Mouse (Mus musculus) forebrain, embryonic 15.5 days (tissue): ENCODE results near the gene Diexf. TPM values are rescaled to one million over a fixed set of nuclear protein-coding genes. Genes with fewer than 3 reads are reported as not detected.
A peak's percentile ranks its signal among the peaks of the same experiment; 100 is the strongest.

Experiments used
- ATAC-seq: fragments of 200-750 bp; cut with Nextera tagmentation; replicated peaks from 2 replicates; pipeline ENCODE4 v1.8.0; 2017; ENCODE audit warnings: mild to moderate bottlenecking, moderate TSS enrichment, moderate library complexity
- H3K27ac ChIP-seq: fragments of 300-500 bp; sonication (generic); replicated peaks from 2 replicates; pipeline ENCODE4 v1.5.1; 2015; ENCODE audit warnings: mild to moderate bottlenecking, inconsistent platforms
- H3K27me3 ChIP-seq: fragments of 300-500 bp; sonication (generic); 2 replicates; pipeline ENCODE4 v1.6.1; 2015; ENCODE audit warnings: inconsistent platforms
- H3K36me3 ChIP-seq: fragments of 300-500 bp; sonication (generic); 2 replicates; pipeline ENCODE4 v1.6.1; 2015; ENCODE audit warnings: mild to moderate bottlenecking, inconsistent platforms
- H3K4me1 ChIP-seq: fragments of 300-500 bp; sonication (generic); 2 replicates; pipeline ENCODE4 v1.6.1; 2015; ENCODE audit warnings: inconsistent platforms
- H3K4me2 ChIP-seq: fragments of 300-500 bp; sonication (generic); replicated peaks from 2 replicates; pipeline ENCODE4 v1.6.1; 2015; ENCODE audit warnings: mild to moderate bottlenecking, inconsistent platforms
- H3K4me3 ChIP-seq: fragments of 300-500 bp; sonication (generic); 2 replicates; pipeline ENCODE4 v1.5.1; 2015; ENCODE audit warnings: mild to moderate bottlenecking, inconsistent platforms
- H3K9ac ChIP-seq: fragments of 300-500 bp; sonication (generic); replicated peaks from 2 replicates; pipeline ENCODE4 v1.6.1; 2015; ENCODE audit warnings: mild to moderate bottlenecking, inconsistent platforms
- H3K9me3 ChIP-seq: fragments of 300-500 bp; sonication (generic); 2 replicates; pipeline ENCODE4 v1.6.1; 2016; ENCODE audit warnings: inconsistent platforms
- WGBS: fragments of 180-500 bp; shearing (Covaris S2); methylation state at CpG from one replicate; pipeline ENCODE4 v1.1.7; 2015; ENCODE audit warnings: mixed read lengths; 5-methylcytosine and 5-hydroxymethylcytosine counted together
- polyA plus RNA-seq: library from polyadenylated mRNA; unstranded; fragments of >200 nt; fragmentation: Nextera tagmentation; extraction: Ambion mirVana; gene quantifications from 2 replicates; pipeline ENCODE4 v1.2.1, GENCODE M21; 2015

Gene Diexf
- polyA plus RNA-seq, result 11.2 and 11.5 TPM in 2 replicates

- H3K4me1 ChIP-seq, result peaks cover 17% of the 10 kb centered on the region
- peak within 1 kb of the TSS; percentile 86 for H3K4me3 ChIP-seq
- under 1% methylated on average over 61 of the region's 61 CpGs for WGBS
- H3K36me3 ChIP-seq, result peaks cover 21% of the 10 kb centered on the region
- no peaks in the 10 kb centered on the region for H3K27me3 ChIP-seq
- no peaks in the 10 kb centered on the region for H3K9me3 ChIP-seq
- H3K4me2 ChIP-seq, result peak within 1 kb of the TSS; percentile 51
- ATAC-seq, result peak; percentile 94
- peak within 1 kb of the TSS; percentile 73 for H3K27ac ChIP-seq
- H3K9ac ChIP-seq, result peak within 1 kb of the TSS; percentile 73
Observed at GRCm38 (mm10) chr1:193129786-193130455, at the start of gene Diexf. Gene Diexf, minus strand, starts transcription at chr1:193130272.

- Histone ChIP-seq H3K9me3 (no peaks in the 10 kb centered on the region), H3K36me3 (no peaks in the 10 kb centered on the region), H3K4me1 (peaks cover 37% of the 10 kb centered on the region), H3K27ac (no peak overlapping the region), H3K27me3 (no peaks in the 10 kb centered on the region), H3K9ac (peak overlapping the region; percentile 77; the same call in 1 of the 2 replicates), H3K4me3 (peak overlapping the region; percentile 60), H3K4me2 (peak overlapping the region; percentile 94)
- no peak for ATAC-seq
- 92% methylated on average over 13 of the region's 13 CpGs for WGBS
Observed at GRCm38 (mm10) chr1:193174143-193174733, 44.2 kb upstream of the Diexf start.

- Histone ChIP-seq H3K9me3 (no peaks in the 10 kb centered on the region), H3K27ac (peak overlapping the region; percentile 83)
- no peak for ATAC-seq
Observed at GRCm38 (mm10) chr1:193173810-193174129, 43.7 kb upstream of the Diexf start.

GRCm38 (mm10) chr1:193172991-193173809 is 43.1 kb upstream of the Diexf start:
- Histone ChIP-seq H3K4me1 (peaks cover 37% of the 10 kb centered on the region), H3K36me3 (no peaks in the 10 kb centered on the region)

More at GRCm38 (mm10) chr1:193173810-193174129, 43.7 kb upstream of the Diexf start:
- peak overlapping the region; percentile 77 for H3K9ac ChIP-seq
- WGBS, result 22% methylated on average over 9 of the region's 9 CpGs
- H3K4me1 ChIP-seq, result peaks cover 37% of the 10 kb centered on the region
- no peaks in the 10 kb centered on the region for H3K36me3 ChIP-seq
- peak overlapping the region; percentile 94 for H3K4me2 ChIP-seq
- peak overlapping the region; percentile 60 for H3K4me3 ChIP-seq
- H3K27me3 ChIP-seq, result no peaks in the 10 kb centered on the region

GRCm38 (mm10) chr1:193169856-193170255 is 39.8 kb upstream of the Diexf start:
- 58% methylated on average over 2 of the region's 2 CpGs for WGBS
- Histone ChIP-seq H3K4me3 (no peak overlapping the region), H3K9me3 (no peaks in the 10 kb centered on the region), H3K36me3 (no peaks in the 10 kb centered on the region), H3K4me2 (no peak overlapping the region), H3K4me1 (peaks cover 28% of the 10 kb centered on the region), H3K9ac (no peak overlapping the region), H3K27ac (no peak overlapping the region), H3K27me3 (no peaks in the 10 kb centered on the region)
- ATAC-seq, result no peak

More at GRCm38 (mm10) chr1:193172991-193173809, 43.1 kb upstream of the Diexf start:
- WGBS, result under 1% methylated on average over 48 of the region's 48 CpGs
- Histone ChIP-seq H3K27ac (peak overlapping the region; percentile 83), H3K9me3 (no peaks in the 10 kb centered on the region), H3K9ac (peak overlapping the region; percentile 77), H3K4me2 (peak overlapping the region; percentile 94), H3K4me3 (peak overlapping the region; percentile 60), H3K27me3 (no peaks in the 10 kb centered on the region)
- ATAC-seq, result peak; percentile 99

GRCm38 (mm10) chr1:193169228-193169627 is 39.2 kb upstream of the Diexf start:
- H3K4me1 ChIP-seq, result peaks cover 23% of the 10 kb centered on the region
- no peak overlapping the region for H3K27ac ChIP-seq
- no peak for ATAC-seq
- H3K4me2 ChIP-seq, result no peak overlapping the region
- no peak overlapping the region for H3K4me3 ChIP-seq
- no peak overlapping the region for H3K9ac ChIP-seq
- WGBS, result 93% methylated on average over 7 of the region's 7 CpGs
- no peaks in the 10 kb centered on the region for H3K27me3 ChIP-seq
- H3K36me3 ChIP-seq, result no peaks in the 10 kb centered on the region
- no peaks in the 10 kb centered on the region for H3K9me3 ChIP-seq

- WGBS, result 91% methylated on average over 3 of the region's 3 CpGs
Observed at GRCm38 (mm10) chr1:193167746-193168145, 37.7 kb upstream of the Diexf start, which contains the start of gene A130010J15Rik. Gene A130010J15Rik, plus strand, starts transcription at chr1:193168046.

GRCm38 (mm10) chr1:193160317-193161032 is 30.4 kb upstream of the Diexf start:
- Histone ChIP-seq H3K36me3 (no peaks in the 10 kb centered on the region), H3K27ac (no peak overlapping the region), H3K9me3 (no peaks in the 10 kb centered on the region), H3K4me3 (no peak overlapping the region), H3K27me3 (no peaks in the 10 kb centered on the region), H3K4me2 (peak overlapping the region; percentile 31), H3K9ac (no peak overlapping the region), H3K4me1 (peaks cover 4% of the 10 kb centered on the region; the same call in 1 of the 2 replicates)
- no peak for ATAC-seq
- WGBS, result 13% methylated on average over 18 of the region's 18 CpGs

More at GRCm38 (mm10) chr1:193167746-193168145, 37.7 kb upstream of the Diexf start, which contains the start of gene A130010J15Rik:
- Histone ChIP-seq H3K36me3 (no peaks in the 10 kb centered on the region), H3K4me2 (no peak within 1 kb of the TSS), H3K4me3 (no peak within 1 kb of the TSS), H3K27ac (no peak within 1 kb of the TSS), H3K9ac (no peak within 1 kb of the TSS), H3K9me3 (no peaks in the 10 kb centered on the region), H3K27me3 (no peaks in the 10 kb centered on the region), H3K4me1 (peaks cover 17% of the 10 kb centered on the region)
- ATAC-seq, result no peak

- H3K27me3 ChIP-seq, result peaks cover 3% of the 10 kb centered on the region; the same call in 1 of the 2 replicates
- peaks cover 4% of the 10 kb centered on the region; the same call in 1 of the 2 replicates for H3K4me1 ChIP-seq
- no peaks in the 10 kb centered on the region for H3K36me3 ChIP-seq
- H3K27ac ChIP-seq, result no peak overlapping the region
- no peak for ATAC-seq
- no peak overlapping the region for H3K9ac ChIP-seq
- WGBS, result 57% methylated on average over 1 of the region's 1 CpGs
- no peak overlapping the region for H3K4me2 ChIP-seq
- no peaks in the 10 kb centered on the region for H3K9me3 ChIP-seq
- H3K4me3 ChIP-seq, result no peak overlapping the region
Observed at GRCm38 (mm10) chr1:193159613-193160012, 29.5 kb upstream of the Diexf start.

- peaks cover 8% of the 10 kb centered on the region for H3K27me3 ChIP-seq
- H3K9ac ChIP-seq, result no peak overlapping the region
- ATAC-seq, result no peak
- WGBS, result 79% methylated on average over 3 of the region's 3 CpGs
- H3K4me2 ChIP-seq, result no peak overlapping the region
- no peaks in the 10 kb centered on the region for H3K9me3 ChIP-seq
- no peaks in the 10 kb centered on the region for H3K36me3 ChIP-seq
- H3K27ac ChIP-seq, result no peak overlapping the region
- no peak overlapping the region for H3K4me3 ChIP-seq
- H3K4me1 ChIP-seq, result peaks cover 4% of the 10 kb centered on the region; the same call in 1 of the 2 replicates
Observed at GRCm38 (mm10) chr1:193159163-193159562, 29.1 kb upstream of the Diexf start.

GRCm38 (mm10) chr1:193157111-193157492 is 27.0 kb upstream of the Diexf start:
- peaks cover 23% of the 10 kb centered on the region for H3K27me3 ChIP-seq
- peaks cover 11% of the 10 kb centered on the region; the same call in 1 of the 2 replicates for H3K4me1 ChIP-seq
- H3K27ac ChIP-seq, result no peak overlapping the region
- no peak overlapping the region for H3K4me3 ChIP-seq
- no peaks in the 10 kb centered on the region for H3K36me3 ChIP-seq
- WGBS, result 78% methylated on average over 8 of the region's 8 CpGs
- H3K9me3 ChIP-seq, result no peaks in the 10 kb centered on the region
- H3K9ac ChIP-seq, result no peak overlapping the region
- H3K4me2 ChIP-seq, result no peak overlapping the region
- no peak for ATAC-seq
